Mouse (Mus musculus) urinary bladder, postnatal 14 days (tissue): ENCODE data around the gene Magohb.
"Not testable (repeated sequence)": the region's sequence is repeated elsewhere in the genome, so short reads cannot be mapped to it uniquely, and the experiment has no call there.

Source experiments
- DNase-seq: peaks from one replicate; pipeline ENCODE4 v3.0.0; 2021; ENCODE audit warnings: low spot score

Magohb gene

DNA sequence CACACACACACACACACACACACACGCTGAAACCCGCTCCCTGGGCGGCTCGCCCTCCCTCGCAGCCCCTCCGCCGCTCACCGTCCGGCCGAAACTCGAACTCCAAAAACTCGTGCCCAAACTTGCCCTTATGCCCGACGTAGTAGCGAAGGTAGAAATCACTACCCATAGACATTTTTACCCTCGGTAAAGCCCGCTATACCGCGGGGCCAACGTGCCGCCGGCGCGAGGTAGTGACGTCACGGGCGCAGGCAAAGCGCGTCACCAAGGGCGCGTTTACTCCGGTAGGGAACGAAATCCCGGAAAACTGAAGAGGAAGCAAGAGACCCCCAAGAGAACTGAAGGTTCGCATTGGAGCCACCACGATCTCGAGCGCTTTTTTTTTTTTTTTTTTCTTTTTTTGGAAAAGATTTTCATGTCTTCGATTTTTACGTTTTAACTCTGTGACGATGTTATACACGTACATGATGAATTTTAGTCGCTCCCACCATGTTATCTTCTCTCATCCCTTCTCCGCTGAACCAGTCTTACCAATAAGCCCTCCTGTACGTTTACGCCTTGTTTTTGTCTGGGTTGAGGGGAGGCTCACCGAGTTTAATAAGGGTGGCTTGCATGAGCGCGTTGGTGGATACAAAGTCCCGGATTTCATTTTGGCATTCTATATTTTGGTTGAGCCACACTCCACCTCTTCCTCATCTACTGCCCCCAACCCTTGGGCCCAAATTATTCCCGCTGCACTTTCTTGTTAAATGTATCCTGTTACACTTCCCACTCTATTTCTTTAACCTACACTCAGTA is at the start of gene Magohb:
Magohb (minus strand) TSS at position 254 of the 798 bp plus-strand sequence.
- peak; percentile 88 for DNase-seq

DNA sequence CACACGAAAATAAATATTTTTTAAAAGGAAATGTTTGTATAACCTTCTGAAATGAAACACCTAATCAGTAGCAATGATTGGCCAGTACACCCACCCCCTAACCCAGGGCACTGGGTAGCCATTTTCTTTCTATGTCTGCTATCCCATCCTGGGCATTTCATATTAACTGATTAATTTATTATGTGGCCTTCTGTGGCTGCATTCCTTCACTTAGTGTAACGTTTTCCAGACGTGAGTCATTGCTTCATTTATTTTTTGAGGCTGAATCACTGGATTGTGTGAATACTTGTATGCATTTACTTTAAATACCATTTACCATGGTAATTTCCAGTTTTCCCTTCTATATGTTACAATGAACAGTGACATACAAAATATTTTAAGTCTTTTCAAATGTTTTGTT is 47.0 kb upstream of the Magohb start:
- no peak for DNase-seq

DNA sequence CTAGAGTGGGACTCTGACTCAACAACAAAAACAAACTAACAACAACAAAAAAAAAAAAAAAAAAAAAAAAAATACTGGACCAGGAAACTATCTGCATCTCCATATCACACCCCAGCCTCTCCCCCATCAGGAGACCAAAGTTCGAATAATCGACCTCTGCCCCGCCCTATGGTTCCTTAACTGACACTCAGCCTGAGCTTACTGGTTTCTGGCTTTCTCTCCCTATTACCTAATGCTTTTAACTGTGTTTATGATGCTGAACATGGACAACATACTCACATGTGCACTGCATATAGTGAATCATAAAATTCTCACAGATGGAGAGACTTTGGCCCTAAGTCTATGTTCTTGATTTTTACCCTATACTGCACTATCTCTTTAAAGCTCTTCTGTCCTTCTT is 46.3 kb upstream of the Magohb start:
- DNase-seq, result no peak

DNA sequence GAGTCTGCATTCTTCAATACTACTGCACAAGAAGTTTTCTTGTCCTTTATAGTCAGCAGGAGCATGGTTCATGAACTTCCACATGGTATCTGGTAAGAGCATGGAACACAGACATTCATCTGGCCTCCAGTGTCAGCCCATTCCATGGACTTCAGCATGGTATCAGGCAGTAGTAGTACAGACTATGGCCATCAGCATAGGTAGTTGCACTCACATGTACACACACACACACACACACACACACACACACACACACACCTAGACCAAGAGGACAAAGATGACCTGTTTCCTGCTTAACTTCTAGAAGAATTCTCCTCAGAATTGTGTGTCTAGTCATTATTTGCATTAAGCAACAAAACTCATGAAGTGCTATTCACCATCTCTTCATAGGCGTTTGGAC is 45.7 kb upstream of the Magohb start:
- no peak for DNase-seq

DNA sequence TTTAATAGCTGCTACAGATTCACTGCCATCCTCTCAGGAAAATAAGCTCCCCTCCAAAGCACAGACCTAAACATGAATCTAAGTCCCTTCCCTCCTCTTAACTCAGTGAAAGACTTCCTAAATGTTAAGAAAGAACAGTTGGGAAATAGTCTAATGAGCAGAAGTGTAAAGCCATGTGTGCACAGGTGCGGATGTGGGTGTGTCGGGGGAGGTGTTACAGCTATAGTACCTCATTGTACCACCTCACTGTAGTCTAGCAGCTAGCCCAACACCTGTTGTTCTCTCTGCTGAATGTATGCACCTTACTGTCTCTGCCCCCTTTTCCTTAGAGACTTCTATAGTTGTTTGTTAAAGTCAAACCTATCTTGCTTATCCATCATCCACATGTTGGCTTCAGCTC is 34.0 kb upstream of the Magohb start:
- no peak for DNase-seq

DNA sequence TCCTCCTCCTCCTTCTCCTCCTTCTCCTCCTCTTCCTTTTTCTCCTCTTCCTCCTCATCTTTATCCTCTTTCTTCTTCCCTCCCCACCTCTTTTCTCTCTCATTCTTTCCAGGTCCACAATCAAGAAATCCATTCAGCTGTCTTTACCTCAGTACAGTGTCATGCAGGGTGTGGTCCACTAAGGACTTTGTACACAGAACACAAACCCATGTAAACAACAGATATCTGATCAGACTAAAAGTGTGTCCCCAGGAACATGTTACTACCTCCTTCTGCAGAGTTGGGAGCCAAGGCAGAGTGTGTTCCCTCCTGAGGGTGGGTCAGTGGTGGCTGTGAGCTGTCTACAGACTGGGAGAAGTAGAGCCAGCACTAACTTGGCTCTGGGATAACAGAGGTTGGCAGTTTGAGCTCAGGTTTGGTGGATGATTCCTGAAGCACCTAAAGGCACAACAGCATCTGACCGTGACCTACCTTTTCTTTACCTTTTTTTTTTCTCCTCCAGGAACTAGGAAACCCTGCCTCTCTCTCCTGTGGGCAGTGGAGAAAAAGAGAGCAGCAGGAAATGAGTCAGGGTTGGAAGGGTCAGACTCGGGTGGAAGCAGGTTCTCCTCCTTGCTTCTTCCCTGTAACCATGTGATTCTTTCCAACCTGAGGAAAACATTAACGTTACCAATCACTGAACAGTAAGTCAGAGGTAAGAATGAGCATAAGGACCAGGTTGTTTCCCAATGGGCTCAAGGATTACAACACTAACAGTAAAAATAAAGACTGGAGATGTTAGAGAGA is 29.0 kb upstream of the Magohb start:
- peak; percentile 21 for DNase-seq

DNA sequence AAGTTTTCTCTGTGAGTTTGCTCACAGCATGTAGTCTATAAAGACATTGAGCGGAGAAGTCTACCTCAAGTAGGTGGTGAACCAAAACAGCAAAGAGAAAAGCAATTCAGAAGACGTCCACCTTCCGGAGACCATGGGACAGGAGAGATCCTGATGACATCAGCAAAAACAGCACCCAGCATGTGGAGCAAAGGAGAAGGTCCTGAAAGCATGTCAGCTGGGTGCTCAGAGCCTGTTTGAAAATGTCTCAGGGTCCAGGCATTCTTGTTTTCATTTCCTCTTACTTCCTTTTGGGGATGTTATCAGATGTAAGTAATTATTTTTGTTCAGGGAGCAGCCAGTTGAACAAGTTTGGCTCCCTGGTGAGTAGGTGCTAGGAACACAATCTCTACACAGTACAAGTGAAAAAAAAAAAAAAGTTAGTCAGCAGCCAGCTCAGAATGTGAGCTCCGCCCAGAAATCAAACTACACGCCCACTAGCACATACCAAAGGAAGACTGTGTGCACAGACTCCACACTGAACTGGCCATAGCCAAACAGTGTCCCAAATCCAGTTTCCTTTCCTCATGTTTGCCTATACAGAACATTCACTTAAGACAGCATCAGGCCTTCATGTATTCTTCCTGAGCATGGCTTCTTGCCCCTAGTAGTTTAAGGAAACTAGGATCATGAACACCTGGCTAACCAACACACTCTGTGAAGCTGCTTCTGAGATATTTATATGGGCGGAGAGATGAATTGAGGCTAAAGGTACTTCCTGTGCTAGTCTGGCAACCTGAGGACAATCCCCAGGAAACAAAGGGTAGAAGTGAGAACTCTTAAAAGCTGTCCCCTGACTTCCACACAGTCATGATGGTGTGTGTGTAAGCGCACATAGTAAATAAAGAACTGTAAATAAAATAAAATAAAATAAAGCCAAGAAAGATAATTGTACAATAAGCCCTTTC is 23.4 kb upstream of the Magohb start:
- peak; percentile 58 for DNase-seq

DNA sequence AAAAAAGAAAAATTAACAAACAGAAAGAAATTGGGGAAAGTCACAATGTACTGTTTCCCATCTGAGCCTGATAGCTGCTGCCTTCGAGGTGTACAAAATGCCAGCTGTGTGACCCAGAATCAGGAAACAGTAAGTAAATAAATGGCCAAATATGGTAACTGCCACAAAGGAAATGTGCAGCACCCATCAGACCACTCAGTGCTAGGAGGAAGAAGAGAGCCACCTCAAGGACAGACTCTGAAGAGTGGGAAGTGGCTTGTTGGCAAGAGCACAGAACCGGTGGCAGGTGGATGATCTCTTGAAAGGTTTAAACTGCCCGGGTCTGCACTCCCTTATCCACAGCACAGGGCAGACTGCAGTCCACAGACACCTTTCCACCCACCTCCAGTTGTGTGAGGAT is 15.0 kb upstream of the Magohb start:
- no peak for DNase-seq

DNA sequence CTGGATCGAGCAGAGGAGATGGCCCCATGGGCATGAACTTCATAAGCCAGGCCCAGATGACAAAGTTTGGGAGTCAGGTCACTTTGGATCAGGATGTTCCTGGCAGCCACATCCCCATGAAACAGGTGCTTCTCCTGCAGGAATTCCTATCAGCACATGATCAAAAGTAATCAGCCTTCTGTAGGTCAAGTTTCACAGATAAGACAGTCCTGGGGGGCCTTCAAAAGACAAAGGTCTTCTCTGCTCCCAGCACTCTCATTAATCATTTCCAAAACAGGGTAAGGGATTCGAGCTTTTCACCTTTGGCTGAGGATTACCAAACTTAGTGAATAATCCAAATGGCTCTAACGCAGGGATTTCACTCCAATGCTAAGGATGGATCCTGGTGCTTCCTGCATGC is 11.7 kb upstream of the Magohb start:
- no peak for DNase-seq

DNA sequence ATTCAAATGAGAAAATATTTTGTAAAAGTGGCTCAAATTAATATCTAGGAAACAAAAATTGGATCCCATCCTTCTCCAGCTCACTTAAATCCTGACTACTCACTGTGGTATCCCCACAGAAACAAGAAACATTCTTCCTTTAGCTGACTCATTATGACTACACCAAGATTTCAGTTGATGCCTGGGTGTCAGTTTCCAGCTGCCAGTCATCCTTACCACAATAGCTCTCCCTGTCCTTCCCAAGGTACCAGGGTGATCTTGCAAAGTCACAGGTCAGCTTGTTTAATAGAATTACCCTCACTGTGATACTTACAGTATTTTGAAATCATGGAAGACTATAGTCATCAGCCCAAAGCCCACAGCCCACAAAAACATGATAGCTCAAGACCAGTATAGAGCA is 5.5 kb upstream of the Magohb start:
- DNase-seq, result no peak

DNA sequence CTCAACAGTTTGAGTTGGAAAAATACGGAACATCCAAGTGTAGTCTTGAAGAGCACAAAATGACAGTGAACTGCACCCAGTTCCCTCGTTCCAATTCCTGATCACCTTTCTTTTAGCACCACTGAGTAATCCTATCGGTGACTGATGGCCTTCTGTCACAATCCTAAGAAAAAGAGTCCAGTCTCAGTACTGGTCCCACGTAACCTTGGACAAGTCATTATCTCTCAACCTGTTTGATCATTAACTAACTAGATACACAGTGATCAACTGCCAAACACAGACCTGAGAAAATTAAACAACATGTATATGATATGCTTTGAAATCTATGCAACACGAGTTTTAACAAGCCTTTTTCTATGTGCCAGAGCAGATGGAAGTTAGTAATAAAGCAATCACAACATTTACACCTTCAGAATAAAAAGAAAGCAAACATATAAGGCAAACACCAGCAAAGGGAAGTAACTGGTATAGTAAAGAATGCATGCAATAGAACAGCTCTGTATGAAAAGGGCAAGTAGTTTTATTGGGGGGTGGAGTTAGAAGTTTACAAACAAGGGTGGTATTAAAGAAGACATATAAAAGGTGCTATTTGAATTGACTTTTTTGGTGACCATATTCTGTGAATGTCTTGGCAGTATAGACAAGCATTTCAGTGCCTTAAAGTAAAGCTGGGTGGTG is 1.5 kb upstream of the Magohb start:
- no peak for DNase-seq

DNA sequence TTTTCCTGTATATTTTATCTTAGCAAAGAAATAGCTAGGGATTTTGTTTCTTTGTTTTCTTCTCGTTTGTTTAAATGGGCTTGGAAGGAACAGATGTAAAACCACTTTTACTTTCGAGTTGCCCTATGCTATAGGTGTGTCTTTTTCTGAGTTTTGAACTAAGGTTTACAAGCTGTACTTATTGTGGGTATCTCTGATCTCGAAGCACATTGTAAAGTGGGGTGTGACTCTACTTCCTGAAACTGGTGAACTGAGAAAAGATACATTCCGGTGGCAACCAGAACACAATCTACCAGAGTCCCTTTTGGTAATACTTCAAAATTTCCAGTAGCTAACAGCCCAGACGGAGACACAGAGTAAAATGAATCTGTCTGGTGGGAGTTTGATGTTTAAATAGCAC is 872 bp upstream of the Magohb start:
- no peak for DNase-seq

DNA sequence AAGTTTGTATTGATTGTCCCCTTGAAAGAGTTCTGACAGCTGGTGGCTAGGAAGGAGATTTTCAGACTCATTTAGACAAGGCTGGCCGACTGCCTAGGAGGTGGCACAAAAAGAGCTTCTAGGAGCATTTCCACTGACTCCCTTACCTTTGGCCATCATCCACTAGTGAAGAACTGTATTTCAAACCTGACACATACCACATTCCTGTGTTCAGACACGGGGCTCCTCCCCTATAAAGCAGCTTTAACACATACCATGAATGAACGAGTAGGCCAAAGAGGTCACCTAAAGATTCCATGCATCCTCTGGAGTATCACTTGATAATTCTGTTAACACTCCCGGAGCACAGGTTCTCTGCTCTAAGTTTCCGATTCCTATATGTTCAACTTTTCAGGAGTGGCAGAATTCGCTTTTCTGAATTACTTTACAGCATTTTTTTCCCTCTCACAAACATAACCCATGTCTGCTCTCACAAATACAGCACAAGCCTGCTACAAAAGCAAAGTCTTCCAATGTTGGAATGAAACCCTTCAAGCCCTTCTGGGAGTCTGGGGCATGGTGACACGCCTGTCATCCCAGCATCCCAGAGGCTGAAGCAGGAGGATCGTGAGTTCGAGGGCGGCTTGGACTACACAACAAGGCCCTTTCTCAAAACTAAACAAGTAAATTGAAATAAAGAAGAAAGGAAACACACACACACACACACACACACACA is 611 bp downstream of the Magohb start:
- DNase-seq, result peak; percentile 14

DNA sequence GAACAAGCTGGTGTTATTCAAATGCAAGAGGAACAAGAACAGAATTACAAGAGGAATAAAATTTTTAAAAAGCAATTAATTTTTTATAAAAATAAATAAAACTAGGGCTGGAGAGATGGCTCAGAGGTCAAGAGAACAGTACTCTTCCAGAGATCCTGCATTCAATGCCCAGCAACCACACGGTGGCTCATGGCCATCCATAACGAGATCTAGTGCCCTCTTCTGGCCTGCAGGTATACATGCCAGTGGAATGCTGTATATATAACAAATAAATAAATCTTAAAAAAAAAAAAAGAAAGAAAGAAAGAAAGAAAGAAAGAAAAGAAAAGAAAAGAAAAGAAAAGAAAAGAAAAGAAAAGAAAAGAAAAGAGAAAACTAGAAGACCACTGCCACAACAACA is 2.6 kb downstream of the Magohb start:
- peak; percentile 35 for DNase-seq

DNA sequence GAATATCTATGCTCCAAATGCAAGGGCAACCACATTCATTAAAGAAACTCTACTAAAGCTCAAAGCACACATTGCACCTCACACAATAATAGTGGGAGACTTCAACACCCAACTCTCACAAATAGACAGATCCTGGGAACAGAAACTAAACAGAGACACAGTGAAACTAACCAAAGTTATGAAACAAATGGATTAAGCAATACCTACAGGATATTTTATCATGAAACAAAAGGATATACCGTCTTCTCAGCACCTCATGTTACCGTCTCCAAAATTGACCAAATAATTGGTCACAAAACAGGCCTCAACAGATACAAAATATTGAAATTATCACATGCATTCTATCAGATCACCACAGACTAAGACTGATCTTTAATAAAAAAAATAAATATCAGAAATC is 14.9 kb downstream of the Magohb start:
- DNase-seq, result not testable (repeated sequence)

DNA sequence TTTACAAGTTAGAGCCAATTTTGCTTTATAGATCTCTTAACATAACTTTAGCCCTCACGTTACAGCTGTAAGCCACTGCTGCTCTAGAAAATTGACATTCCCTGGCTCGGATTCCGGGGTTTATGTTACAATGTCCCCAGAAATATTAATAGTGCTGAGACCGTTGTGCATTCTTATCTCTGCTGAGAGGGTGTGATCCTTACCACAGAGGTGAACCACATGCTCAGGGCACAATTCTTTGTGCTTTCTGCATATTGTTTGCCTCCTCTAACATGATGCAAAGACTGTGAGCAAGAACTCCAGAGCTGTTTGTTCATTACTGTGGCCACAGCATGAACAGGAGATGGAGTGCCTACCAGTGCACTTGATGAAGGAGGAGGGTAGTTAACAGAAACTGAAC is 16.4 kb downstream of the Magohb start:
- DNase-seq, result no peak

DNA sequence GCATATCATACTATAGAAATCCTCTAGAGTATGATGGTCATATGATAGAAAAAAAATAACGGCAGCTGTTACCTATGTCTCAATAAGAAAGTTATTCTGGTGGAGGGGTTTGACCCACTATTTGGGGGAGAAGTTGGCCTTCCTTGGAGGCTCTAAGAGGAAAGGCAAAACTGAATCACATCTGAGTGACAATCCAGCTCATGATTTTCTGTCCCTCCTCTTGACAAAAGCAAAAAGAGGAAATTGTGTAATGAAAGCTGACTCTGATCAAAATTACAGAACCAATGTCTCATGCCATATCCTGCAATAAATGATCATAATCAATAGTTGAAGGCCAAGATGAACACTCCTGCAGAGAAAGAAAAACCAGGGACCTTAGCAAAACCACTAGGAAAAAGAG is 20.7 kb downstream of the Magohb start:
- no peak for DNase-seq

DNA sequence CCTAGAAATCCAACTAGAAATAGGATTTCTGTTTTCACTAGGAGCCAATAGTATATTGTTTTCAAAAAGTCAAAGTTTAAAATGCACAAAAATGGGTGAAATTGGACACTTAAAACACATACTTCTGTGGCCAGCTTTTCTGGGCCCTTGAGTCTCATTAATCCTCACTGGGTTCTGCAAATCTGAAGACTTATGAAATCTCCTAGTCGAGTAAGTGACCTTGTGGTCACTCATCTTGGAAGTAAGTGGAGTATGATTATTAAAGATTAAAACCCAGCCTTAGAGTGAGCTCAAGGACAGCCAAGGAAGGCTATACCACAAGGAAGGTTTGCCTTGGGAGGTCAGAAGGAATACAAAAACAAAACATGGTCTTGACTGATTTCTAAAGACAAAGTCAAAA is 22.7 kb downstream of the Magohb start:
- DNase-seq, result no peak

DNA sequence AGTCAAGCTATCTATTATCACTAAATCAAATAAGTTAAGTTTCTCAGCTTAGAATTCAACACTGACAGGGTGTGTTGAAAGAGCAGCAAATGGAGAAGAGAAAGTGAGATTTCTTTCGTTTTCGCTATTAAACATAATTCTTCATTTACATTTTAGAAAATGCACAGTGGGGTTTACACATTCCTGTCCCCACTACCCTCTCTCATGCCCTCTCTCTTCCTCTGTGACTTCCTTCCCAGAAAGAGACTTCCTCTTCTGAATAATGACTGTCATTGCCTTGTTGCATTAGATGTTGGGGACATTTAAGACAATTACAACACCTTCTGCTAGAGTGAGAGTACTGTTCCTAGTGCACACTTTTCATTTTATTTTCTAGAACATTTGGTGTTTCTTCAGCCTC is 23.4 kb downstream of the Magohb start:
- DNase-seq, result no peak

DNA sequence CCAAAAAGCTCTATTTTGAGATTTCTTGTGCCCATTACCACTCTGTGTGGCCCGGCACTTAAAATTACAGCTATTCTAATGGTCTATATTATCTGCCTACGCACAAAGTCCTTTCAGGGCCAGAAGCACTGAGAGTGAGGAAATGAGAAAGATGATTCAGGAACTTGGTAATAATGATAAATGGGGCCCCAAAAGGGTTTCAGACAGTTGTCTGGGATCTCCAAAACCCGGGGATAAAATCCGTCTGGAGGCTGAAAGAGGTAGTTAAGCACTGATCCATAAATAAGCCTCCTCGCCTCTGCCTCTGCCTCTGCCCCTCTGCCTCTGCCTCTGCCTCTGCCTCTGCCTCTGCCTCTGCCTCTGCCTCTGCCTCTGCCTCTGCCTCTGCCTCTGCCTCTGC is 28.9 kb downstream of the Magohb start:
- DNase-seq, result no peak

DNA sequence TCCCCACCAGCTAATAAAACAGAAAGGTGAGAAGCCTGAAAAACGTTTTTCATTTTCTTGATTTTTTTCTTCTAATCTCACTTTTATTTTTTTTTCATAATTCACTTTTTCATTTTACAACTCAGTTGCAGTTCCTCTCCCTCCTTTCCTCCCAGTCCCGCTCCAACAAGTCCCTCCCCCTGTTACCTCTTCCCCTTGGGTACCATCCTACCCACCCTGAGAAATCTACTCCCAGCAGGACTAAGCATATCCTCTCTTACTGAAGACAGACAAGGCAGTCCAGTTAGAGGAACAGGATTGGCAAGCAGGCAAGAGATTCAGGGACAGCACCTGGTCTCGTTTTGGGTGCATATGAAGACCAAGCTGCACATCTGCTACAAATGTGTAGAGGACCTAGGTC is 30.3 kb downstream of the Magohb start:
- DNase-seq, result no peak
